Mouse (Mus musculus) ES-E14 (cell line): ENCODE measurements around the gene Map4k2.

ENCODE experiments used
- CHD2 ChIP-seq: IDR thresholded peaks from 2 replicates; pipeline ENCODE4 v1.6.1; 2014; ENCODE audit warnings: mild to moderate bottlenecking, low read depth, low read length, inconsistent platforms
- MAFK ChIP-seq: IDR thresholded peaks from 2 replicates; pipeline ENCODE4 v1.6.1; 2014; ENCODE audit warnings: mild to moderate bottlenecking, low read depth, low read length, inconsistent platforms; ENCODE audit not compliant: insufficient read depth

GRCm38 (mm10) chr19:6296551-6297210, 44.3 kb upstream of the Map4k2 start:
- TF ChIP-seq CHD2 (no peak), MAFK (peak; percentile 83)
